Mouse (Mus musculus): ENCODE measurements around the gene Tmem255b.

Tmem255b gene

GRCm38 (mm10) chr8:13434889-13435288 is at the start of gene Tmem255b:
Tmem255b (plus strand) TSS chr8:13435189.
- DNase-seq, result no peak

GRCm38 (mm10) chr8:13386366-13386765 is 48.6 kb upstream of the Tmem255b start:
- DNase-seq, result no peak

- no peak for DNase-seq
These were observed 47.3 kb upstream of the Tmem255b start for GRCm38 (mm10) chr8:13387728-13388127.

GRCm38 (mm10) chr8:13388744-13389143 is 46.2 kb upstream of the Tmem255b start:
- DNase-seq, result no peak

- DNase-seq, result no peak
These were observed 41.1 kb upstream of the Tmem255b start for GRCm38 (mm10) chr8:13393869-13394268.

- DNase-seq, result no peak
These were observed 38.3 kb upstream of the Tmem255b start, which contains the start of gene Atp4b for GRCm38 (mm10) chr8:13396725-13397124. Atp4b (minus strand) TSS chr8:13396825.

GRCm38 (mm10) chr8:13403517-13403916 is 31.5 kb upstream of the Tmem255b start:
- no peak for DNase-seq

GRCm38 (mm10) chr8:13404666-13405131 is 30.3 kb upstream of the Tmem255b start, which contains the start of gene Grk1:
Grk1 (plus strand) TSS chr8:13405081.
- DNase-seq, result no peak

GRCm38 (mm10) chr8:13406011-13406410 is 29.0 kb upstream of the Tmem255b start:
- no peak for DNase-seq

- peak; percentile 45 for DNase-seq
These were observed 23.4 kb upstream of the Tmem255b start for GRCm38 (mm10) chr8:13411597-13411996.

- peak; percentile 45 for DNase-seq
These were observed 22.0 kb upstream of the Tmem255b start for GRCm38 (mm10) chr8:13412891-13413558.

GRCm38 (mm10) chr8:13413823-13414390 is 21.1 kb upstream of the Tmem255b start:
- no peak for DNase-seq

GRCm38 (mm10) chr8:13415879-13416278 is 19.1 kb upstream of the Tmem255b start:
- DNase-seq, result no peak

GRCm38 (mm10) chr8:13419111-13419639 is 15.8 kb upstream of the Tmem255b start:
- no peak for DNase-seq

GRCm38 (mm10) chr8:13420970-13421369 is 14.0 kb upstream of the Tmem255b start:
- no peak for DNase-seq

GRCm38 (mm10) chr8:13427351-13427750 is 7.6 kb upstream of the Tmem255b start:
- DNase-seq, result no peak

- no peak for DNase-seq
These were observed 6.8 kb upstream of the Tmem255b start for GRCm38 (mm10) chr8:13428156-13428555.

- DNase-seq, result no peak
These were observed 4.6 kb upstream of the Tmem255b start for GRCm38 (mm10) chr8:13430412-13430811.

- DNase-seq, result no peak
These were observed 4.1 kb upstream of the Tmem255b start for GRCm38 (mm10) chr8:13430866-13431265.

- no peak for DNase-seq
These were observed 1.9 kb upstream of the Tmem255b start for GRCm38 (mm10) chr8:13433130-13433529.

- DNase-seq, result no peak
These were observed 1.1 kb downstream of the Tmem255b start for GRCm38 (mm10) chr8:13436052-13436451.

- no peak for DNase-seq
These were observed 2.5 kb downstream of the Tmem255b start for GRCm38 (mm10) chr8:13437531-13437930.

- DNase-seq, result no peak
These were observed 7.2 kb downstream of the Tmem255b start for GRCm38 (mm10) chr8:13442152-13442551.

- DNase-seq, result no peak
These were observed 11.5 kb downstream of the Tmem255b start for GRCm38 (mm10) chr8:13446456-13446855.
